In the genomic region with DNA sequence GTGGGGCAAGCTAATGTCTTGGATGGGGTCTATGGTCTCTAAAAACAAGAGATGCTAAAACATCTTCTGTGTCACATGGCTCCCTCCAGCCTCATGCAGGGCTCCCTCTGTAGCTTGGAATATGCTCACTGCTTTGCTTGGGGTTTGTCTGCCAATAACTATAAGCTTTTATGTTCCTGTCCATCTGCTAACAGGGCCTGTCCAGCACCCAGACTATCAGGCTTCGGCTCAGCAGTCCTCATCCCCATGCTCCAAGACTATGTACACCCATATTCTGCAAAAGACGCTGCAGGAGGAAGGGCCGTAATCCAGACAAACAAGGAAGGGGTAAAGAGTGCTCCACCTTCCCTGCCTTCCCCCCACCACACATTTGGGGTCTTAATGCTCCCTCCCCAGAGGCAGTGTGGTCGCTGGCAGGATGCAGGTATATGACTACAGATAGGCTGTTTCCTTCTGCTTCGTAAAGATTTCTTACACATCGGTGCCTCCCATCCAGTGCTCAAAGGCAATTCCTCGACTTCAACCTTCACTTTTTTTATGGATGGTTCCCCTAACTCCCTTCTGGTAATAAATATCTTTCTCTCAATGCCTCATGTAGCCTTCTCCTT, we compare ENCODE assay signal across 11 mouse cellular contexts.
"Had no signal": no experiment of that assay in that cellular context is flagged by ENCODE, and none has a peak within 500 bp of the region (broad histone marks: within the 10 kb centered on the region; RNA-seq: fewer than 3 reads in every experiment).

No protein-coding gene starts in this region.

- H3K27ac ChIP-seq: left cerebral cortex, adult 2 months; limb, embryonic 10.5 days; liver, embryonic 15.5 days; midbrain, embryonic 10.5 days; midbrain, embryonic 15.5 days; neural tube, embryonic 13.5 days had no signal

- DNase-seq: kidney, postnatal 10 days; kidney, postnatal 4 days; lung, adult 2 months; lung, postnatal 36 days; right cerebral cortex, postnatal 25 days had no signal

- H3K4me3 ChIP-seq: left cerebral cortex, adult 2 months; limb, embryonic 10.5 days; liver, embryonic 15.5 days; midbrain, embryonic 10.5 days; midbrain, embryonic 15.5 days; neural tube, embryonic 13.5 days had no signal
